Mouse (Mus musculus): ENCODE data around the gene Ptpn14. TPM values are rescaled to one million over a fixed set of nuclear protein-coding genes. Genes with fewer than 3 reads are reported as not detected.
"Not testable (repeated sequence)": the region's sequence is repeated elsewhere in the genome, so short reads cannot be mapped to it uniquely, and the experiment has no call there.

Gene Ptpn14
- 1.1 and 1.7 TPM in 2 replicates for polyA plus RNA-seq (2014; fragmentation: Nextera tagmentation; extraction: Ambion mirVana)

- WGBS = under 1% methylated on average over 91 of the region's 98 CpGs
- peaks cover 45% of the 10 kb centered on the region for H3K27me3 ChIP-seq (replicated peaks; ENCODE audit: control insufficient read depth, insufficient read depth, low read length)
- no peak within 1 kb of the TSS; the same call in 1 of the 2 replicates for H3K27ac ChIP-seq (ENCODE audit: low read depth, low read length)
These were observed at the start of gene Ptpn14 for GRCm38 (mm10) chr1:189727884-189728783. Ptpn14 (plus strand) TSS chr1:189728268.

DNA sequence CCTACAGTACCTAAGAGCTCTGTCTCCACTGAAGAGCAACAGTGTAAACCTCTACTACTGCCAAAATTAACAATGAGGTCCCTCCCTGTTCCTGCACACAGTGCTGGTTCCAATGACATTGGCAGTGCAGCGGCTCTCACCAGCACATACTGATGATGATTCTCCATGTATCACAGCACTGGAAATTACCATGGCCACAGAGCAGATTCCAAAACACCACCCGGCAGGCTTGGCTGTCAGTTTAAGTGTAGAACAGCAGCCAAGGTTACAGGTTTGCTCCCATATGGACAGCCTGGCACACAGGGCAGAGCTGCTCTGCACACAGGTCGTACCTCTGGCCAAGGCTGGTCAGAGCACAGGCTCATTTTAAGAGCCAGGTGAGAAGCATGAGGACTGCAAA lies 48.5 kb upstream of the Ptpn14 start:
- H3K9me3 ChIP-seq (replicated peaks; ENCODE audit: control insufficient read depth, low read length) = no peaks in the 10 kb centered on the region
- no peak overlapping the region for H3K4me2 ChIP-seq (ENCODE audit: low read length)
- 96% methylated on average over 3 of the region's 3 CpGs for WGBS
- no peak overlapping the region for H3K4me3 ChIP-seq (ENCODE audit: low read depth, low read length)
- no peaks in the 10 kb centered on the region for H3K27me3 ChIP-seq (replicated peaks; ENCODE audit: control insufficient read depth, insufficient read depth, low read length)
- DNase-seq (ENCODE audit: low spot score) = no peak
- no peak overlapping the region for H3K27ac ChIP-seq (ENCODE audit: low read depth, low read length)
- H3K4me1 ChIP-seq (ENCODE audit: control insufficient read depth, insufficient read depth, low read length) = no peaks in the 10 kb centered on the region
- H3K9ac ChIP-seq (ENCODE audit: low read length) = no peak overlapping the region
- peaks cover 69% of the 10 kb centered on the region for H3K36me3 ChIP-seq (ENCODE audit: control insufficient read depth, insufficient read depth, low read length)
- ATAC-seq = no peak

More at GRCm38 (mm10) chr1:189727884-189728783, at the start of gene Ptpn14:
- H3K9ac ChIP-seq (ENCODE audit: low read length) = peak within 1 kb of the TSS; percentile 61
- no peaks in the 10 kb centered on the region for H3K9me3 ChIP-seq (replicated peaks; ENCODE audit: control insufficient read depth, low read length)
- H3K36me3 ChIP-seq (ENCODE audit: control insufficient read depth, insufficient read depth, low read length) = no peaks in the 10 kb centered on the region
- peak; percentile 73 for DNase-seq (ENCODE audit: low spot score)
- no peaks in the 10 kb centered on the region; the same call in 1 of the 2 replicates for H3K4me1 ChIP-seq (ENCODE audit: control insufficient read depth, insufficient read depth, low read length)
- peak; percentile 90 for ATAC-seq
- H3K4me2 ChIP-seq (ENCODE audit: low read length) = peak within 1 kb of the TSS; percentile 97
- H3K4me3 ChIP-seq (ENCODE audit: low read depth, low read length) = peak within 1 kb of the TSS; percentile 48

DNA sequence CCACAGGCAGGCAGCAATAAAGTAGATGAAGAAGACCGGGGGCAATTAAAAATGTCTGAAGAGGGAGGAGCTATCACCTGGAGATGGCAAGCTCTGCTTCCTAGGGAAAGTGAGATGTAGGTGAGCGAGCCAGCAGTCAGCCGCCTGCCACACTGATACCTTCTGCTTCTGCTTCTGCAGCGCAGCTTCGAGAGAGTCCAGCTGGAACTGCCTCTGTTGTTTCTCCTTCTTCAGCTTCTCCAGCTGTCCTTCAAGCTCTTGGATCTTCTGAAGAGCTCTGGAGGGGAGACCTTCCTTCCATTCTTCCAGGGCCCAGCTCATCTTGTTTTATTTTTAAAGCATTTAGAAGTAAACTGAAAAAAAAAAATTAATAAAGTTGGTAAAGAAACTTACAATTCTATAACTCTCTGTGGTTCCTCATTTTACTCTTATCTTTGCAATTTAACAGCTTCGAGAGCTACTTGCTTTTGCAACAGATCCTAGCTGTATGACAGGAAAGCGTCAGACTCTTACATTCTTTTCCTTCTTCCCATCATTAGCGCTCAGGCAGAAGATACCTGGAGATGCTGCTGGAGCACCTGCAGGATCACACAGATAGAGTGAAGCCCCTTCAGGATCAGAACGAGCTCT lies 43.2 kb upstream of the Ptpn14 start:
- H3K36me3 ChIP-seq (ENCODE audit: control insufficient read depth, insufficient read depth, low read length) = peaks cover 48% of the 10 kb centered on the region
- no peak for DNase-seq (ENCODE audit: low spot score)
- no peak overlapping the region for H3K4me2 ChIP-seq (ENCODE audit: low read length)
- ATAC-seq = no peak
- H3K9me3 ChIP-seq (replicated peaks; ENCODE audit: control insufficient read depth, low read length) = no peaks in the 10 kb centered on the region
- no peak overlapping the region for H3K9ac ChIP-seq (ENCODE audit: low read length)
- H3K4me3 ChIP-seq (ENCODE audit: low read depth, low read length) = no peak overlapping the region
- no peak overlapping the region for H3K27ac ChIP-seq (ENCODE audit: low read depth, low read length)
- 94% methylated on average over 9 of the region's 9 CpGs for WGBS
- no peaks in the 10 kb centered on the region for H3K27me3 ChIP-seq (replicated peaks; ENCODE audit: control insufficient read depth, insufficient read depth, low read length)
- peaks cover 4% of the 10 kb centered on the region; the same call in 1 of the 2 replicates for H3K4me1 ChIP-seq (ENCODE audit: control insufficient read depth, insufficient read depth, low read length)

DNA sequence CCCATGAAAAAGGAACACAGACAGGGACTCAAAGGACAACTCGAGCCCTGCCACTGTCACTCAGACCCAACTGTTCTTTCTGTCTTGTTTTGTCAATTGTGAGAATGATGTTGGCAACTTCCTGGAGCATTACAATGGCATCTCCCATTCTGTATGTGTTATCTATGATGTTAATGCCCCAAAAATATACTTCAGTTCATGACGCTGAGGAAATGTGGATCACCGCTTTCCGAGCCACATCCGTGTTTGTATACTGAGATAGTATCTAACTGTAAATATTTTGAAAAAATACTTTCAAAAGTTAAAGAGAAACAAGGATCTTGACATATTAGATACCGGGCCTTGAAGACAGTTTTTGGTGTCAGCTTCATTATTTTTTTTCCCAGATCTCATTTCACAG lies 42.0 kb upstream of the Ptpn14 start:
- WGBS = 85% methylated on average over 6 of the region's 6 CpGs
- no peak for ATAC-seq
- Histone ChIP-seq H3K4me1 (ENCODE audit: control insufficient read depth, insufficient read depth, low read length) (peaks cover 4% of the 10 kb centered on the region; the same call in 1 of the 2 replicates), H3K27ac (ENCODE audit: low read depth, low read length) (no peak overlapping the region), H3K4me3 (ENCODE audit: low read depth, low read length) (no peak overlapping the region), H3K36me3 (ENCODE audit: control insufficient read depth, insufficient read depth, low read length) (peaks cover 36% of the 10 kb centered on the region), H3K9ac (ENCODE audit: low read length) (no peak overlapping the region), H3K4me2 (ENCODE audit: low read length) (peak overlapping the region; percentile 75), H3K9me3 (replicated peaks; ENCODE audit: control insufficient read depth, low read length) (no peaks in the 10 kb centered on the region), H3K27me3 (replicated peaks; ENCODE audit: control insufficient read depth, insufficient read depth, low read length) (no peaks in the 10 kb centered on the region)
- no peak for DNase-seq (ENCODE audit: low spot score)

- peak within 1 kb of the TSS; percentile 64 for H3K9ac ChIP-seq (ENCODE audit: low read length)
- peaks cover 4% of the 10 kb centered on the region; the same call in 1 of the 2 replicates for H3K4me1 ChIP-seq (ENCODE audit: control insufficient read depth, insufficient read depth, low read length)
- WGBS = under 1% methylated on average over 51 of the region's 55 CpGs
- ATAC-seq = peak; percentile 100
- peaks cover 22% of the 10 kb centered on the region for H3K36me3 ChIP-seq (ENCODE audit: control insufficient read depth, insufficient read depth, low read length)
- peak within 1 kb of the TSS; percentile 75 for H3K4me2 ChIP-seq (ENCODE audit: low read length)
- H3K9me3 ChIP-seq (replicated peaks; ENCODE audit: control insufficient read depth, low read length) = no peaks in the 10 kb centered on the region
- H3K4me3 ChIP-seq (ENCODE audit: low read depth, low read length) = peak within 1 kb of the TSS; percentile 68
- H3K27ac ChIP-seq (ENCODE audit: low read depth, low read length) = peak within 1 kb of the TSS; percentile 34; the same call in 1 of the 2 replicates
- peak; percentile 99 for DNase-seq (ENCODE audit: low spot score)
- no peaks in the 10 kb centered on the region for H3K27me3 ChIP-seq (replicated peaks; ENCODE audit: control insufficient read depth, insufficient read depth, low read length)
These were observed 40.2 kb upstream of the Ptpn14 start, which contains the start of gene Cenpf for GRCm38 (mm10) chr1:189687654-189688387. Cenpf (minus strand) TSS chr1:189688086.

GRCm38 (mm10) chr1:189688388-189688750 lies 39.7 kb upstream of the Ptpn14 start:
- DNase-seq (ENCODE audit: low spot score) (no peak), ATAC-seq (no peak)
- peak overlapping the region; percentile 60 for H3K9ac ChIP-seq (ENCODE audit: low read length)
- H3K27ac ChIP-seq (ENCODE audit: low read depth, low read length) = no peak overlapping the region
- no peaks in the 10 kb centered on the region for H3K27me3 ChIP-seq (replicated peaks; ENCODE audit: control insufficient read depth, insufficient read depth, low read length)
- H3K4me3 ChIP-seq (ENCODE audit: low read depth, low read length) = peak overlapping the region; percentile 68
- peaks cover 18% of the 10 kb centered on the region for H3K36me3 ChIP-seq (ENCODE audit: control insufficient read depth, insufficient read depth, low read length)
- H3K4me2 ChIP-seq (ENCODE audit: low read length) = peak overlapping the region; percentile 55
- H3K4me1 ChIP-seq (ENCODE audit: control insufficient read depth, insufficient read depth, low read length) = peaks cover 4% of the 10 kb centered on the region; the same call in 1 of the 2 replicates
- no peaks in the 10 kb centered on the region for H3K9me3 ChIP-seq (replicated peaks; ENCODE audit: control insufficient read depth, low read length)
- 1% methylated on average over 15 of the region's 15 CpGs for WGBS

- Histone ChIP-seq H3K4me1 (ENCODE audit: control insufficient read depth, insufficient read depth, low read length) (peaks cover 4% of the 10 kb centered on the region; the same call in 1 of the 2 replicates), H3K9me3 (replicated peaks; ENCODE audit: control insufficient read depth, low read length) (no peaks in the 10 kb centered on the region), H3K27me3 (replicated peaks; ENCODE audit: control insufficient read depth, insufficient read depth, low read length) (no peaks in the 10 kb centered on the region), H3K36me3 (ENCODE audit: control insufficient read depth, insufficient read depth, low read length) (peaks cover 9% of the 10 kb centered on the region), H3K27ac (ENCODE audit: low read depth, low read length) (no peak overlapping the region), H3K4me2 (ENCODE audit: low read length) (peak overlapping the region; percentile 55), H3K9ac (ENCODE audit: low read length) (peak overlapping the region; percentile 60), H3K4me3 (ENCODE audit: low read depth, low read length) (peak overlapping the region; percentile 68)
- ATAC-seq = no peak
- WGBS = 20% methylated on average over 4 of the region's 4 CpGs
- no peak for DNase-seq (ENCODE audit: low spot score)
These were observed 38.8 kb upstream of the Ptpn14 start for GRCm38 (mm10) chr1:189689050-189689833.

DNA sequence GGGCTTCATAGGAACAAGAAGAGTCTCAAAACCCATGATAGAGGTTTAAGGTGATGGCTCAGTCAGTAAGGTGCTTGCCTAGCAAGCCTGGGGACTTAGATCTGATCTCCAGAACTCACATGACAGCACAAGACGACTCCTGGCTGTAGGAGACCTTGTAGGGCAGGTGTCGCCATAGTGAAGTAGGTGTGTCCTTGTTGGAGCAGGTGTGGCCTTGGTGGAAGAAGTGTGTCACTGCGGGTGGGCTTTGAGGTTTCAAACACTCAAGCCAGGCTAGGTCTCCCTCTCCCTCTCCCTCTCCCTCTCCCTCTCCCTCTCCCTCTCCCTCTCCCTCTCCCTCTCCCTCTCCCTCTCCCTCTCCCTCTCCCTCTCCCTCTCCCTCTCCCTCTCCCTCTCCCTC lies 35.6 kb upstream of the Ptpn14 start:
- not testable (repeated sequence) for ATAC-seq; H3K9ac ChIP-seq (ENCODE audit: low read length); H3K36me3 ChIP-seq (ENCODE audit: control insufficient read depth, insufficient read depth, low read length); H3K27me3 ChIP-seq (replicated peaks; ENCODE audit: control insufficient read depth, insufficient read depth, low read length); H3K4me1 ChIP-seq (ENCODE audit: control insufficient read depth, insufficient read depth, low read length); H3K4me3 ChIP-seq (ENCODE audit: low read depth, low read length); DNase-seq (ENCODE audit: low spot score); H3K4me2 ChIP-seq (ENCODE audit: low read length); H3K27ac ChIP-seq (ENCODE audit: low read depth, low read length); H3K9me3 ChIP-seq (replicated peaks; ENCODE audit: control insufficient read depth, low read length)
- 22% methylated on average over 3 of the region's 3 CpGs for WGBS
